Mouse (Mus musculus) heart, postnatal 0 days (tissue): ENCODE measurements around the gene Arhgap23.

Experiments
- CTCF ChIP-seq: IDR thresholded peaks from 2 replicates; pipeline ENCODE4 v1.5.1; 2016; ENCODE audit warnings: antibody characterized with exemption, control low read depth, low read depth
- EP300 ChIP-seq: IDR thresholded peaks from 2 replicates; pipeline ENCODE4 v1.6.1; 2016; ENCODE audit warnings: antibody characterized with exemption, low read depth

- TF ChIP-seq CTCF (peak; percentile 75), EP300 (no peak)
Measured at GRCm38 (mm10) chr11:97476334-97477095, 61.2 kb downstream of the Arhgap23 start.
